Mouse (Mus musculus): ENCODE measurements at regions not wholly inside any gene's neighbourhood (a gene's known extent, or its start where the extent isn't known, plus 50 kb on each side); places are given as distances from the start of the nearest gene placed in this dataset.

DNA sequence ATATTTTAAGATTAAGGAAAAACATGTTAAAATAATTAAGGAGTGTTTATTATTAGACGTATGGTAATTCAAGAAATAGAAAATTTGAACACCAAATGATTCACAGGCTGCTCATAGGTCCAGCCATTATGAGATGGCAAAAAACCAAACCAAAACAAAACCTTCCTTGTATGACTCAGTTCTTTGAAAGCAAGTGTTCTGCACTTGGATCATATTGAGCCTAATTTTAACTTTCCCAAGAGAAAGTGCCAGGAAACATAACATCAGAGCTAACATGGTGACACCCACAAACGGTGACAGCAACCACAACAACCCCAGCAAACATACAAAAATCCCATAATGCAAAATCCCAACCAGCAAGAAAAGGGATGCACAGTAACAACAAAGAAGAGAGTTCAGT lies 313.7 kb downstream of the Arl4a start:
- no peak for TF ChIP-seq CTCF (IDR thresholded peaks at IDR 0.05)
- no peak for TF ChIP-seq POLR2A (IDR thresholded peaks at IDR 0.05; ENCODE audit: insufficient read depth, low read depth, low read length)
- TF ChIP-seq EP300 (IDR thresholded peaks at IDR 0.05; ENCODE audit: insufficient read depth, low read depth, low read length): no peak
